Mouse (Mus musculus) T-helper 17 cell (primary cell): ENCODE data around the gene Klhdc10.

Experiments
- in situ Hi-C, 2 experiments: fragments of 300-600 bp; cut with MboI, MseI; formaldehyde crosslinking; loops; 1 replicate in 1 of 2; 2 replicates in 1 of 2; pipeline ENCODE4 v1.15.1; 2025; ENCODE audit warnings: high pct_unique_total_duplicates in 2 of 2

Klhdc10 gene

DNA sequence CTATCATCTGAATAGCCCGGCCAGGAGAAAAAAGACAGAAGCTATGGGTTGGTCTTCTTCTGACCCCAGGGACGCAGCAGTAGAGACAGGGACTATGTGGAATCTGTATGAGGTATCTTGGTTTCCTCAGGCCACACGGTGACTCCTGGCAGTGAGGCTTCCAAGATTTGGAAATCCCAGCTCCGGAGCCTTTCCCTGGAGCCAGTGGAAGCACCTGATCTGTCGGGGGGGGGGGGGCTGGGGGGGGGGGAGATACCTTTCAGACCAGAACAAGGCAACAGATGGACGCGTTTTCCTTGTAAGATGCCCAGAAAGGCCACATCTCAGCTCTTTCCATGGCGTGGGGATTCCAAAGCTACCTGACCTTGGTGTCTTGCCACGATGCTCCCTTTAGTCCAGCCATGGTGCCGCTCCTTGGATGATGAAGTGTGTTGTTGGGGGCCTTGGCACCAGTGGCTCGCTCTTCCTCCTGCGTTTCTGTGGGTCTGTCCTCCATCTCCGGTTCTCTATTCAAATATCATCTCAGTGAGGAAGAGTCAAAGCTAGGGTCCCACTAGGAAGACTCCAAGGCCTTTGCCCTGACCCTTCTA lies 60.2 kb downstream of the Klhdc10 start:
- in situ Hi-C loops = loop anchor here (5.0 to 10.0 kb wide), 2 partner anchors 50 to 343 kb away; no protein-coding TSS in a partner anchor

DNA sequence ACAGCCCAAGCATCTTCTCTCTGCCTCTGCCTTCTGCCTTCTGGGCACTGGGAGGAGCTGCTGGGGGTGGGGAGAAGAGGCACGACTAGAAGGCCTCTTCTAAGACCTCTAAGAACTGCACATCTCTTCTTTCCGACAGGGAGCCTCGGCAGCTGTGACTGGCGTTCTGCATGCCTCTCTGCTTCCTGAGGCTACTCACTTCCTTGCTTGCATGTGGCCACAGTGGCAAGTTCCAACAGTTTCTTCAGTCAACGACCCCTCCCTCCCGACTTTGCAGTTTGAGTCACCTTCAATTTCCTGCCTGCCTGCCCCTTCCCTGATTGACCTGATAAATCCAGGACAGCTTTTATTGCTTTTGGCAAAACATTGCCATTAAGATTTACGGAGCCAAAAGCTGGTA lies 61.2 kb downstream of the Klhdc10 start:
- in situ Hi-C loops = loop anchor here (5.0 to 10.0 kb wide), 2 partner anchors 51 to 342 kb away; no protein-coding TSS in a partner anchor

DNA sequence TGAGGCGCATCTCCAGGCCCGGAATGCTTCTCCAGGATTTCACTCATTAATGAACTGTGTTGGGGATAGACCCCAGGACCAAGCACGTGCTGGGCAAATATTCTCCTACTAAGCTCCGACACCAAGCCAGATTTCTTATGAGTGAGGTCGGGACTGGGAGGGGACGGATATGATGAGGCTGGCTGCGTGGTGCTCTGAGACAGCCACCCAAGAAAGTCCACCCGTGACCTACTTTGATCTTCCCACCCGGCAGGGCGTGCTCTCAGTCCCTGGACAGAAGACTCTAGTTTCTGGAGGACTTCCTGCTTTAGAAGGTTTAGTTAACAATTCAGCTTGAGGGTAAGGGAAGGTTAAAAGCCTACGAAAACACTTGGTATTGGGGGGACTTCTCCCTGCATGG lies 63.9 kb downstream of the Klhdc10 start:
- in situ Hi-C loops = loop anchor here in 1 of 2 experiments (10.0 kb wide), 1 partner anchor 339 kb away; no protein-coding TSS in a partner anchor

DNA sequence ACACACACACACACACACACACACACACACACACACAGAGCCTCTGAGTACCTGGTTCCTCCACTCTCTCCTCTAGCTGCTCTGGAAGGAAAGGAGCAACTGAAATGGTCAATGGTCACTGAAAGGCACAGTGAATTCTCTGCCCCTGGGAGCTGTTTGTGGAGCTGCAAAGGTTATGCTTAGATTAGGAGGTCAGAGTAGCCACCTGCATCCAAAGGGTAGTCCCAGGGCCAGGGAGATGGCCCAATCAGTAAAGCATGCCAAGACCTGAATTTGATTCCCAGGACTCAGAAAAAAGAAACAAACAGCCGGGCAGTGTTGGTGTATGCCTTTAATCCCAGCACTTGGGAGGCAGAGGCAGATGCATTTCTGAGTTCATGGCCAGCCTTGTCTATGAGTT lies 66.4 kb downstream of the Klhdc10 start:
- in situ Hi-C loops = loop anchor here in 1 of 2 experiments (10.0 kb wide), 1 partner anchor 337 kb away; no protein-coding TSS in a partner anchor

DNA sequence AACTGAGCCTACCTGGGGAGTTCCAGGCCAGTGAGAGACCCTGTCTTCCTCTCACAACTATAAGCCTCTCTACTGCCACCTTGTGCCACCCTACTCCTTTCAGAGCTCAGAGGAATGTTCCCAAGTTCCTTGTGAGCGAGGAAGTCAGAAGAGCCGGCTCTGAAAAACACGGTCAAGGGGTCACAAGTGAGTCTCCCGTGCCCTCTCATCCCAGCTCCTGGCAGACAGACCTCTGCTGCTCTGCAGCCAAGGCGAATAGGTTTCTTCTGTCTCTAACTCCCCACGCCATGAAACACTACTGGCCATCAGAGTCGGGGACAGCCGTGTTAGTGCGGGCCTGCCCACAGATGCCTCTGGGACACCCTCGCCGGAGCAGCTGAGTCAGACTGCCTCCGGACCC lies 67.0 kb downstream of the Klhdc10 start:
- in situ Hi-C loops = loop anchor here in 1 of 2 experiments (10.0 kb wide), 1 partner anchor 336 kb away; no protein-coding TSS in a partner anchor

DNA sequence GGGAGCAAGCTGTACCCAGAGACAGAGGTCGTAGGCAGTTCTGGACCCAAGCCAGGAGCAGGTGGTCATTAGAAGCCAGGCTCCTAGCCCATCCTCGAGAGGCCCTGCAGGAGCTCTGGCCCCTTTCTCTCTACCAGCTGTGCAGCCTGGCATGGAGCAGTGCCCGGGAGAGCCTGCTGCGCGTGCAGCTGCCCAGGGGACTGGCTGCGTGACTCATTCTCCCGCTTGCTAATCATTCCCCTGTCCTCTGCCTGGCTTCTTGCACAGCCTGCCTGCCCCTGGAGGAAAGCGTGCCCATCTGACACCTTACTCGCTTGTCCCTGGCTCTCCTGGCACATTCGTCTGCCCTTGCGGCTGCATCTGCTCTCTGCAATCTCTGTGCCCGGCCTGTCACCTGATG lies 67.7 kb downstream of the Klhdc10 start:
- in situ Hi-C loops = loop anchor here in 1 of 2 experiments (10.0 kb wide), 1 partner anchor 335 kb away; no protein-coding TSS in a partner anchor

DNA sequence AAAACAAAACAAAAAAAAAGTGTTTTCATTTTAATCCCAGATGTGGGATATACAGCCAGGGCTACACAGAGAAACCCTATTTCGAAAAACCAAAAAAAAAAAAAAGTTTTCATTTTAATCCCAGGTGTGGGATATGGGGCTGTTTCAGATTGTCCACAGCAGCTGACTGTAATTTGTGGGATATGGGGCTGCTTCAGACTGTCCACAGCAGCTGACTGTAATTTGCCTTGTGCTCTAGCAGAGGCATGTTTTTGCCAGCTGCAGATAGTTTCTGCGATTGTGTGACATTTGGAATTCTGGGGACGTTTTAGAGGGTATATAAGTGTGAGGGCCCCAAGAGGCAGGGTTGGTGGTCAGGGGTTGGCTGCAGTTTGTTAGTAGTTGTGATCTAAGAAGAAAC lies 70.0 kb downstream of the Klhdc10 start:
- in situ Hi-C loops = no loop called here

DNA sequence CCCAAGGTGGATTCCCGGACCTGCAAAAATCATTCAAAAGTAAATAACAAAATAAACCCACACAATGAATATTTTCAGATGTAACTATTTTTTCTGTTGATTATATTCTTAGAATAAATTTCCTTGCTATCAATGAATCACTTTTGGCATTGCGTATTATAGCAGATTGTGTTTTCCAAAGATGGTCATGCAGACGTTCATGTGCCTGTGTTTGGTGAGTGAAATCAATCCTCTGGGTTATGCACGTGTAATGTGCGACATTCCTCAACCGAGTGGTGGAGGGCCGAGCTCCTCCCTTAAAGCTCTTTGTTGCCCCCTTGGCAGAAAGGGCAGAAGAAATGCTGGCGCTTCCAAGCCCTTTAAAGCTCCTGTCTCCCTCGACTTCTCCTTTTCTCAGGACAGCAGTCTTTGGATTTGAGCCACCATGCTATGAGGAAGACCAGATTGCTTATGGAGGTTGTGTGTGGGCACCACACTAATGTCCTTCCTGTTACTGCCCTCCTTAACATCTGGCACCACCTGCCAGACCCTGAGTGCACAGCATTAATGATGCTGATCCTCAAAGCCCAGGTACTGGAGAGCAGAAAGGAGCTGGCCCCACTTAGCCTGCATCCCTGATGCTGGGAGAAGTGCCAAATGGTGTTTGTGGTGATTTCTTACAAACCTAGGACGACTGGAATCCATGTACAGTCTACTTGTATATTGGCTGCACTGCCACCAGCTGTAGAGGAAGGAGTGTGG lies 74.5 kb downstream of the Klhdc10 start:
- in situ Hi-C loops = no loop called here

DNA sequence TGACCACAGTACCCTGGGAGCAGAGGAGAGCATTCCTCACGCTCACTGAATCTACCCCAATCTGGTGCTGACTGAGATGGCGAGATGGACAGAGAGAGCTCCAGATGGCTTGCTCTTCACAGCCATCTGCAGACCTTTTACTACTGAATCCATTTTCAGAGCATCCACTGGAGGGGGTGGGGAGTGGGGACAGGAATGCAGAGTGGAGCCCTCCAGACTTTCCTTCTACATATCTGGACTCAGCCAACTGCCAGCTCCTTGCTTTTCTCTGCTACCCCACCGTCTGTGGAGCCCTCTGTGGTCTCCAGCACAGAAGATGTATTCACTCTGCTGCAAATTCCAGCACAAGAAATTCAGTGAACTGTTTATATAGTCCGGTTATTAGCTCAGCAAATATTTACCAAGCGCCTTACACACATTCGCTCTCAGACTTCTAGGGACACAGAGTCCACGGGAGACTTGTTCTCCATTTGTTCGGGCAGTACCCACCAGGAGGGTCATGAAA lies 75.6 kb downstream of the Klhdc10 start:
- in situ Hi-C loops = no loop called here

DNA sequence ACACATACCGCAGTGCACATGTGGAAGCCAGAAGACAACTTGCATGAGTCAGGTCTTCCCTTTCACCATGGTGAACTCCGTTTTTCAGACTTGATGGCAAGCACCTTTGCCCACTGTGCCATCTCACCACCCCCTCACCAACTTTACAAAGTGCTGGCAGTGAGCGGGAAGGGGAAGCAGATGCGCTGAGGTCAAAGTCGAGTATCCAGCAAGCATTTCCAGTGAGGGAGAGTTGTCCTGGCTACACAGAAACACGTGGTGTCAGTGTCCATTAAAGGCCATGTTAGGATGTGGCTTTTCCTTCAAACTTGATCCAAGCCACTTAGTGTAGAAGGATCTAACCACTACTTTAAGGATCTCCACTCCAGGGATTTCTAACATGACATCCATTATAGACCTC lies 76.1 kb downstream of the Klhdc10 start:
- in situ Hi-C loops = no loop called here

DNA sequence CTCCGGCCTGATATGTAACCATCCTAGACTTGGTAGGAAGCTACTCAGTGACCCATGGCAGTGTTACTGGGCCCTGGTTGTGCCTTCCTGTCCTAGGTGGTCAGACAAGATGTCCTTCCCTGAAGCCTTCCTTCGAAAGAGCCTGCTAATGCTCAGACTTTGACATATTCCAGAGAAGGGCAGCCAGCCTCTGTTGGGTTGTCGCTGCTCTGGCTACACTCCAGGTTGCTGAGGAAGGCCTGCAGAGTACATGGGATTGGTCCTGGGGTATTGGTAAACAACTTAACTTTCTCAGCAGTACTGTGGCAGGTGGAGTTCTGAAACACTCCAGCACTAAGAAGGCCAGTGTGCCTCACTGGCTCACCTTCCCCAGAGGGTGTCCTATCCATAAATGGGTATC lies 77.8 kb downstream of the Klhdc10 start:
- in situ Hi-C loops = no loop called here

DNA sequence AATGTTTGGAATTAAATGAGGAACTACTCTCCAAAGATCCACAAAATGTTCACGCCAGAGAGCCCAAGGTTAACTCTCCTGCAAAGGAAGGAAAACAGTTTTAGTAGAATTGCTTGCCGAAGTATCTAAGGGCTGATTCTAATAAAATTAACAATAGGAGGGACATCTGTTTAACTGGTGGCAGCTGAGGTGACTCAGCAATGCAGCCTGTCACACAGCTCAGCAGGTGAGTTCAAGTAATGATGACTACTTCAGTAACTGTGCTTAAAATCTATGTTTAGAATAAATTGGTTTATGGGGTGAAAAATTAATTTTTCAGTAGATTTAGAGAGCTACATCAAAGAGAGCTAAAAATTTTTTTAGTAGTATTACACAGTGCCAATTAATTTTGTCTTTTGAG lies 81.2 kb downstream of the Klhdc10 start:
- in situ Hi-C loops = no loop called here

DNA sequence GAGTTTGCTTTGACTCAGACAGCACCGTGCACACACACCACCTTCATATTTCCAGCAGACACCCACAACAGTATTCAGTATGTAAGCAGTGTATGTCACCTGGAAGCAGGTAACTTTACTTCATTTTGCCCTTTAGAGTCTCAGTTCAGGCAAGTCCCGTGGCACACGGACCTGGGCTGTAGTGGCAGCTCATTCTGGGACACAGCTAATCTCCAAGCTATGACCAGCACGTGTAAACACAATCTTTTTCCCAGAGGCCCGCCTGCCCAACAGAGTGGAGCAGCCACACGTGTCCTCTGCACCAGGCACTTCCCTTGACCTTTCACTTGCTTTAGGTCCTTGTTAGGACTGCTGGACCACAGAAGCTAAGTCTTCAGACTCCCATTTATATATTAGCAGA lies 84.8 kb downstream of the Klhdc10 start:
- in situ Hi-C loops = no loop called here

DNA sequence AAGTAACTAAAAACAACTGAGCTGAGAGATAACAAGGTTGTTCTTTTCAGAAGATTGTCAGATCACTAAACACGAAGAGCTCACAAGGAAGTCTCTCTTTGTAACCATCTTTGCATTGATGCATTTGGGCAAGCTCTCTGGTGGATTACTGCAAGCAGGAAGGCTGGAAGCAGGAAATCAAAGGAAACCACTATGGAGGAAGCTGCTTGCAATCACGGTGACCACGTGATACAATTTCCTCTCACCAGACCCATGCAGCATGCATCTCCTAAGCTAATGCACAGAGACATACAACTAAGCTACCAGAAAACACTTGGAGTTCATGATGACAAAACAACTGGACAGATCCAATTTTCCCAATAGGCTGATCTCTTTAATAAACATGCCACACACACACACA lies 97.4 kb downstream of the Klhdc10 start:
- in situ Hi-C loops = no loop called here
